Mouse (Mus musculus) neutrophil, adult 5-6 weeks (primary cell): Measurements from ENCODE around the gene 4930442H23Rik. TPM values are rescaled to one million over a fixed set of nuclear protein-coding genes. Genes with fewer than 3 reads are reported as not detected.

ENCODE experiments used
- ATAC-seq: fragments of 151-379, 151-347 bp; 2 replicates; pipeline ENCODE4 v1.8.0; 2017; ENCODE audit warnings: mild to moderate bottlenecking, moderate TSS enrichment; ENCODE audit not compliant: insufficient number of reproducible peaks, poor library complexity, low FRiP score, severe bottlenecking; ENCODE audit errors: extremely low read depth
- total RNA-seq: library from RNA; stranded (forward); fragments of 200-1000 nt; gene quantifications from 2 replicates; pipeline ENCODE4 v1.2.3, GENCODE M21; 2017

4930442H23Rik gene
- total RNA-seq, 1 experiment from 2014 or later, result not detected

DNA sequence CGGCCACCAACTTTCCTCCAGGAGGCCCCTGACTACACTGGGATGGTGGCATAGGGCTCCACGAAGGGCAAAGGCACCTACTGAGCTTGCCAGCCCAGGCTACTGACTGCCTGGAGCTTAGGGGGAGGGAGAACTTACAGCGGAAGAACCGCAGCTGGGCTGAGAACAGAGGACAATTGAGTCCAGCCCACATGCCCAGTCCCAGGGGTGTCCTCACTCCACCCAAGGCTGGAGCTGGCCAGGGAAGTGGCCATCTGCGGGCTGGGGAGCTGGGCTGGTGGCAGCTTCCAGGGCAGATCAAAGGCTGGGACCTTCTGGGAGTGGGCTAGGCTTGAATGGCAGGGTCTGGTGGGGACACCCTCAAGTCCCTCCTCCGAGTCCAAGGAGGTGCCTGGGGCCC is 28.9 kb downstream of the 4930442H23Rik start:
- no peak for ATAC-seq

DNA sequence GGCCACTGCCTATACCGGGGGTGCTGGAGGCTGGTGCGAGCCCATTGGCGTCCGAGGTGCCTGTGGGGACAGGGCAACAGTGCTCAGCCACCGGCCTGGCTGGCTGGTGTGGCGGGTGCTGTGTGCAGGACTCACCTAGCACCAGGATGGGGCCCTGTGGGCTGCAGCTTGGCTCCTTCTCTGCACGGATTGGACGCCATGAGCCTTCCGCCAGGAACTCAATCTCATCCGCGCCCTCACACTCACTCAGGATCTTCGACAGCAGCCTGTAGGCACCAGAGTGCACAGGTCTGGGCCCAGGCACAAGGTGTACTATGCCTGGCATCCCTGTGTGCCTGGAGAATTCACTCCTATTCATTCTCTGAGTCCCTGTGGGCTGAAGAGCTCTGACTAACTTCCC is 29.3 kb downstream of the 4930442H23Rik start:
- ATAC-seq, result no peak

DNA sequence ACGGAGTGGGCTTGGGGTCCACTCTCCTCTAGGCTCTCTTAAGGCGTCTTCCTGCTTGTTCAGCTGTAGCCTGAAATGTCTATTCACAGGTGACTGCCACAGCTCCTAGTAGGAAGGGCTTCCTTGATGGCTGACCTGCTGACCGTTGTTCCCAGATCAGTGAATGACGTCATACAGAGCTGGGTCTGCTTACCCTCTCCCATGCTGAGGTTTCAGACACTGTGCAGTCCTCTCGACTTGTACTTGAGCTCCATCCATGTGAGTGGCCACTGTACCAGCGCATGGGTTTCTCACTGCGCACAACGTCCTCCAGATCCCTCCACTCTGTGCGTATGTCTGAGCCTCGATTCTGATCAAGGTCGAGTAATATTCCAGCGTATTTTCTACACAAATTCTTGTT is 31.0 kb downstream of the 4930442H23Rik start:
- no peak for ATAC-seq

DNA sequence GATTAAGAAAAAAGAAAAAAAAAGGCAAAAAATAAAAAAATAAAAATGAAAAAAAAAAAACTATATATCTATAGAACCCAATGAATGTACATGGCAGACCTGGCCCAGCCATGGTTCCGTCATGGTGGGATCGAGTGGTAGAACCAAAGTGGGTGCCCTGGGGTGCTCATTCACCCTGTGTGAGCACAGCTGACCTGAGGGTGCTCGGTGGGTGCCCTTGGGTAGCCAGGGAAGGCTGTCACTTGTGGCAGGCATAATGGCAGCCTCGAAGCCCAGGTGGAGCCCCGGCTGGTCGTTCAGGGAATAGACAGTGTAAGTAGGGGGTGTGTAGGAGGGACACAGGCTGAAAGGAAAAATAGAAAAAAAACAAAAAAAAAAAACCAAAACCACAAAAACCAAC is 32.4 kb downstream of the 4930442H23Rik start:
- no peak for ATAC-seq

DNA sequence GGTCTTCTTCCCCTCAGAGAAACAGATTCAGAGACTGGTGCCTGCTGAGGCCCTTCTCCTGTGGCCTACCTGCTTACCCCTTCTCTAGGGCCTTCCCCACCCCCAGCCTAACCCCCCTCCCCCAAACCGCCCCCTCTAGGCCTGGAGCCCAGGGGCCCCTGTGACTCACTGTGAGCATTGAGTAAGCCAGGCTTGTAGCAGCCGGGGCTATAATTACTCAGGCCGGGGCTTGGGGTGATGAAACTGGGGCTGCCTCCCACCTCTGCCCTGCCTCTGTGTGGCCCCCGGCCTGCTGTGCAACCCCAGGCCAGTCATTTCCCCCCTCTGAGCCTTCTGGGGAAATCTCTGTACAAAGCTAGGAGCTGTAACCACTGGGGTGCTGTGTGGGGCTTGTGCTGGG is 37.4 kb downstream of the 4930442H23Rik start:
- ATAC-seq, result no peak

DNA sequence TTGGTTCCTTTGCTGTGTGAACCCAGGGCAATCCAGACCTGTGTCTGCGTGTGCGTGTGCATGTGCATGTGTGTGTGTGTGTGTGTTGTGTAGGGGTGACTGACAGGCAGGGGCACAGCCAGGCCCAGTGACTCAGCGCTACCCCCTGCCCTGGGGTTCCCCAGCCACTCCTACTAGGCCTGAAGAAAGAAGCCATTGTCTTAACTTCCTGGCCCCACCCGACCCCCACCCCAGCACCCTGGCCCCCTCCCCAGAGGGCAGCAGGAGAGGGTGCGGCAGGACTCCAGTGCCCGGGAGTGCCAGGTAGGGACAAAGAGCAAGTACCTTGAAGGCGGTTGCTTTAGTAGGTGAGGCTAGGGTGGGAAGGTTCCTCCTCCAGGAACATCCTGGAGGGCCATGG is 37.9 kb downstream of the 4930442H23Rik start:
- ATAC-seq, result no peak

DNA sequence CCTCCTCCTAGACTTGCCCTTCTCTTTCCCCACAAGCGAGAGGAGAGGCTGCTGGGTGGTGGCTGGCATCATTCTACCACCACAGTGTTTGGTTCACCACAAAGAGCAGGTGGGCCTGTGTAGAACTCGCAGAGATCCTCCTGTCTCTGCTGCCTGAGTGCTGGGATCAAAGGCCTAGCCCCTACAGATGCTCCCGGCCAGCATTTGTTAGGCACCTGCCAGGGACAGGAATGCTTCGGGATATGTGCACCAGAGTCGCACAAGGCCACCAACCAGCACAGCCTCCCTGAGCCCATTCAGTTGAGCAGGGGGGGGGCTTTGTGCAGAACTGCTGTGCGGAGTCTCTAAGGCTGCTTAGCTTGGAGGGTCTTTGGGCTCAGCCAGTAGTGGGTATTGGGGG is 38.3 kb downstream of the 4930442H23Rik start:
- no peak for ATAC-seq

DNA sequence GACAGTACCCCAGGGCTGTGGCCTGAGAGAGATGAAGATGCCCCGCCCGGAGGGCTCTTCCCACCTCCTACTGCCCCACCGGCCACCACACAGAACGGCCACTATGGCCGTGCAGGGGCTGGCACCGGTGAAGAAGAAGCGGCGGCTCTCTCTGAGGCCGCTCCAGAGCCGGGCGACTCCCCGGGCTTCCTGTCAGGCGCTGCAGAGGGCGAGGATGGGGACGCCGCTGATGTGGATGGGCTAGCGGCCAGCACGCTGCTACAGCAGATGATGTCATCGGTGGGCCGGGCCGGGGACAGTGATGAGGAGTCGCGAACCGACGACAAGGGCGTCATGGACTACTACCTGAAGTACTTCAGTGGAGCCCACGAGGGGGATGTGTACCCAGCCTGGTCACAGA is 39.0 kb downstream of the 4930442H23Rik start:
- ATAC-seq, result no peak

DNA sequence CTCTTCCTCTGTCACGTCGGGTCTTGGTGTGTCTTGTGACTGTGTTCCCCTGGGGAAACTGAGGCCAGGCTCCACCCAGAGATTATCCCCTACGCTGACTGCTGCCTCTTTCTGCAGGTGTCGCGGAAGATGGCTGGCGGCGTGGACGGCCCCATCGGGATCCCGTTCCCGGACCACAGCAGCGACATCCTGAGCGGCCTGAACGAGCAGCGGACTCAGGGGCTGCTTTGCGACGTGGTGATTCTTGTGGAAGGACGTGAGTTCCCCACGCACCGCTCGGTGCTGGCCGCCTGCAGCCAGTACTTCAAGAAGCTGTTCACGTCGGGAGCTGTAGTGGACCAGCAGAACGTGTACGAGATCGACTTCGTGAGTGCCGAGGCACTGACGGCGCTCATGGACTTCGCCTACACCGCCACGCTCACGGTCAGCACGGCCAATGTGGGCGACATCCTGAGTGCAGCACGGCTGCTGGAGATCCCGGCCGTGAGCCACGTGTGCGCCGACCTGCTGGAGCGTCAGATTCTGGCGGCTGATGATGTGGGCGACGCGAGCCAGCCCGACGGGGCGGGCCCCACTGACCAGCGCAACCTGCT is 39.7 kb downstream of the 4930442H23Rik start:
- no peak for ATAC-seq

DNA sequence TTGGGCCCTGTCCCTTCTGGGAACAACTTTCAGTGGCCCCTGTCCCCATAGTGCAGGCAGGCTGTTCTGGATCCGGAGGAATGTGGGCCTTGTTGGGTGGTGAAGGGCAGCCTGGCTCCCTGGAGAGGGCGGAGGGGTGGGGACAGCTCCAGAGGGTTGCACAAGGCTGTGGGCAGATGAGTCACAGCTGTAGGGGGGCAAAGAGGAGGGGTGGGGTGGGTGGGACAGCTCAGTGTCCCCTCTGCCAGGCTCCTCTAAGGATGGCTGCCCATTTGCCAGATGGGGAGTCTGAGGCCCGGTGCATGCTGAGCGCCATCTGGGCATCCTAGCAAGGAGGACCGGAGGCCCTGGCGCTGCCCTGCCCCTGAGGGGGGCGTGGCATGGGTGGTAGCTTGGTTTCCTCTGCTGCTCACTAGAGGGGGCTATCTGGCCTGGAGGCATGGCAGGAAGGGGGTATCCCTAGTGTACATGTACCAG is 40.5 kb downstream of the 4930442H23Rik start:
- ATAC-seq, result no peak

DNA sequence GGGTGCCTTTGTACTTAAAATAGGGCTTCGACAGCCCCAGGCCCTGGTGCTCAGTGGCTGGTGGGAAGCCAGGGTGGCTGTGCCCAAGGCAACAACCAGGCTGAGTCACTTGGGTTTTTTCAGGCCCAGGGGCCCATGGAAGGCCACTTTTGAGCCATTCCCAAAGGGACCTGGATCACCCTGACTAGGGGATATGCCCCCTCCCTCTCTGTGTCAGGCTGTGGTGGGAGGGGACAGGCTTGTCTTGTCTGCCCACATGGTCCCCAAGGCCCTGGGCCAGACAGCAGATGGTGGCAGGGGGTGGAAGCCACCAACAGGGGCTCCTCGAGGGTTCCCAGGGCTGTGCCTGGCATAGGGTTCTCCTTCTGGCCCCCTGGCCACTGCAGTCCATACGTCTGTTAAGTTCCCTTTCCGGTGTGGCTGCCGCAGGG is 41.1 kb downstream of the 4930442H23Rik start:
- no peak for ATAC-seq

DNA sequence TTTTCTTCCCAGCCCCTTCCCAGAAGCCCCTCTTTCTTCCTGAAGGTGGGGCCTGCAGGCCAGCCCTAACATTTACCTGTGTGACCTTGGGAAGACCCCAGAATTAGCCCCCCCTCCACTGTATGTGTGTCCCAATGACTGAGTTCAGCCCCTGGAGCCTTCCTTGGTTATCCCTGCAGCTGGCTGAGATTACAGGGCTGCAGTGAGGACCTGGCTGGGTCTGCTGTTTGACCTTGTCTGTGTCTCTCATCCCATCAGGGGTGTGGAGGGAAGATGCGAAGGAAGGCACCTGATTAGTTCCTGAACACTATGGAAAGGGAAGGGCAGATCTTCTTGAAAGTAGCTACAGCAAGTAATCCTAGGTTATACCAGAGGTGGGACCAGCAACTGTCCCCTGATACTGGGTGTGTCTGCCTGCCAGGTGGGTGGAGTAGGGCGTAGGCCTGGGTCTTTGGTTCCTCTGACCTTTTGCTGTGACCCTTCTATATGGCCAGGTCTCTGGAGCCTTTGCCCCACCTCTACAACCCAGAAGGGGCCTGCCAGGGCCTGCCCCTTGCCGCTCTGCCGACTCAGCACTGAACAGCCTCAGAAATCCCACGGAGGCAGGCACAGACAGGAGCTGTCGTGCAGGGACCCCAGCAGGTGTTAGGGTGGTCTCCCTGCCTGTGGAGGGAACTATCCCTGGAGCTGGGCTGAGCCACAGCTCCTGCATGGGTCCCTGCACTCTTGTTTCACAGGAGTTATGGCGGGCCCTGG is 42.0 kb downstream of the 4930442H23Rik start:
- no peak for ATAC-seq

DNA sequence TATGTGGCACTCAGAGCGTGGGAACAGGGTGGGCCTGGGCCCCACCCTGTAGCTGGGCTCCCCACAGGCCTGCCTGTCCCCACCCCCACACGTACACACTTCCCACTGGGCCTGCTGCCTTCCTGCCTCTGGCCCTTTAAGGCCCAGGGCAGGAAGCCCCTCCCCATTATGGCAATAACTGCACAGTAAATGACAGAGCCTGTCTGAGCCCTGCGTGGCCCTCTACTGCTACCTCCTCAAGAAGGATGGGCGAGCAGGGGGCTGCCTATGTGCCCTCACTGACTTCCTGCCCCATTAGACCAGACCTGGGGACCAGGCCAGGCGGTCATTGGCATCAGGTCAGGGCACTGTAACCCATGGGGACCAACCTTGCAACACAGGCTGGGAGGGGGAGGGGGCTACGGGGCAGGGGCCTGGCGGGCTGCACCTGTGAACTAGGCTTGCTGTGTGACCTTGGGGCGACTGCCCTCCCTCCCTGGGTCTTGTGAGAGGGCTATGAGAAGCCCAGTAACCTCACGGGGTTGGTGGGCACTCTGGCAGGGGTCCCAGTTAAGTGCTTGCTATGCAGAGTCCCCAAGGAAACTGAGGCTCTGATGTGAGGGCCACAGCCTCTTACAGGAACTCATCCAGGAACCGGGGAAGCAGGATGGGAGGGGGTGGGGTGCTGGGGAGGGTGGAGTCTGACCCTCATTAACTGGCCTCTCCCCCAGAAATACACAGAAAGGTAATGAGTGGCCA is 42.8 kb downstream of the 4930442H23Rik start:
- no peak for ATAC-seq

DNA sequence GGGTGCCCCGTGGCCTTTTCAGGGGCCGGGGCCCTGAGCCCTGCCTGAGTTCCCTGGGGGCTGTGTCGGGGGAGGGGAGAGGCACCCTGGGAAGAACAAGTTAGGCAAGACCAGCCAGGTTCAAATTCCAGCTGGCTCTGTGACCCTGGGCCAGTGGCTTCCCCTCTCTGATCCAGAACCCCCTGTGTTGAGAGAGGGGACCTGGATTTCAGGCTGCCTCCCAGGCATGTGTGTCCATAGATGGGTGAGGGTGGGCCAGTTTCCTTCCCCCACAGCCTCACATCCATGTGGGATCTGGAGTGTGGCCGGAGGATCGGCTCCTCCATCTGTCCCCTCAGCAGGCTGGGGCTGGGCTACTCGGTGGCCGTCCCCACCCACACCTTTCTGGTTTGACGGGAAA is 43.6 kb downstream of the 4930442H23Rik start:
- ATAC-seq, result no peak

DNA sequence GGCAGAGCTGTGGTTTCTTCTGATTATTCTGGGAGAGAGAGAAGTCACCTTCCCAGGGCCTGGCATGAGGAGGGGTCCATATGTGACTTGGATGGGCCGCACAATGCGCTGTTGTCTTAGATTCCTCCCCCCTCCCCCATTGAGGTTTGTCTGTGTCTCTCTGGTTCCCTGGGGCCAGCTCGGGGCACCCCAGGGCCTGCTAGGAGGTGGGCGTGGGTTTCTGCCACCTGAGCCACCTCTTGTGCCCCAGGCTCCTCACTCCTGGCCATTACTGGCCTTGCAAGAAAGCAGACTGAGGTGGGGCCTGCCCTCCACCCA is 44.2 kb downstream of the 4930442H23Rik start:
- no peak for ATAC-seq

DNA sequence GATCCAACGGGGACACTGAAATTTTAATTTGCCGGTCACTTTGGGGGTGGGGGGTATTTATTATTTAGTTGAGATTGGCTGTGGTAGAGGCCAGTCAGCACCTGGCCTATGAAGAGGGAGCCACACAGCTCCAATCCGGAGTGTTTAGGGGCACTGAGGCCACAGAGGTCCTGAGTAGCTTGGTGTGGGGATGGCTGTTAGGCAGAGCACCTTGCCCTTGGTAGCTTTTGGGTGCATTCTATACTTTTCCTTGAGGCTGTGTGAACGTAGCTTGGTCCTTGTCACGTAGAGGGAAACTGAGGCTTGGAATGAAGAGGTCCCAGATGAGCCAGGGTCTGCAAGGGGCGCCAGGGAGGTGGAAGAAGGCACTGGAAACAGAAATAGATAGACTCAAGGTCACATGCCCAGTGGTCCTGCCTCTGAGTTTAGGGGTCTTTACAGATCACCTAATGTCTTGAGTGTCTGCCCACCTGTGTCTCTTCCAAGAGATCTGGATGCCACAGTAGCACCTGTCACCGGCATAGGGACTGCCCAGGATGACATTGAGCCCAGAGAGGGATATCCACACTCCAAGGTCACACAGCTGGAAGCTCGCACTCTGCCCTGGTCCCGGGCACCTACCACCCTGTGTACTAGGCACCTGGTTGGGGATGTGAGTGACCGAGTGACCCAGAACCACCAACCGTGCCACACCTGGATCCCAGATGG is 44.7 kb downstream of the 4930442H23Rik start:
- ATAC-seq, result no peak

DNA sequence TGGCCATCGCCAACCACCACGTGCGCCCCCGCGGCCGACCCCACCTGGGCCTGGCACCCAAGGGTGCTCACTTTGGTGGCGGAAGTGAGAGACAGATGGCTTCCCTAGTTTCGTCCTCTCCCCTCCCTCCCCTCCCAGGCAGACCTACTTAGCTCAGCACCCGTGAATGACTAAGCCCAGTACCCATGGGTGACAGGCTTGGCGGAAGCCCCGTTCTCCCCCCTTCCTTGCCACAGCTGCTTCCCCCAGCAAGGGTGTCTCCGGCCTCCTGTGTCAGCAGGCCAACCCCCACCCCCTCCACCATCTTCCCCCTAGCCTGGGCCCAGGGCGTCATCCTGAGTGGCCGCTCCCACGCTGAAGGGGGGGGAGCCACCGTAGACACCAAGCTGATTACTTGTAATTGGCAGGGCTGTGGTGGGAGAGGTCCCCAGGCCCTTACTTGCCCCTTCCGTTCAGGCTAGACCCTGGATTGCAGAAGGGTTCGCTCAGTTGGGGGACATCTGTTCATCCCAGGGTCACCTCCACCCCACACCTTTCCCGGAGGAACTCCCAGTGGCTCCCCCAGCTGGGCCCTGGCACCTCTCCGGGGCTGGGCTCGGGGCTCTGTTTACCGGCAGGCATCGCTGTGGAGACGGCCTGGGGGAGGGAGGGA is 45.4 kb downstream of the 4930442H23Rik start:
- ATAC-seq, result peak; percentile 25

DNA sequence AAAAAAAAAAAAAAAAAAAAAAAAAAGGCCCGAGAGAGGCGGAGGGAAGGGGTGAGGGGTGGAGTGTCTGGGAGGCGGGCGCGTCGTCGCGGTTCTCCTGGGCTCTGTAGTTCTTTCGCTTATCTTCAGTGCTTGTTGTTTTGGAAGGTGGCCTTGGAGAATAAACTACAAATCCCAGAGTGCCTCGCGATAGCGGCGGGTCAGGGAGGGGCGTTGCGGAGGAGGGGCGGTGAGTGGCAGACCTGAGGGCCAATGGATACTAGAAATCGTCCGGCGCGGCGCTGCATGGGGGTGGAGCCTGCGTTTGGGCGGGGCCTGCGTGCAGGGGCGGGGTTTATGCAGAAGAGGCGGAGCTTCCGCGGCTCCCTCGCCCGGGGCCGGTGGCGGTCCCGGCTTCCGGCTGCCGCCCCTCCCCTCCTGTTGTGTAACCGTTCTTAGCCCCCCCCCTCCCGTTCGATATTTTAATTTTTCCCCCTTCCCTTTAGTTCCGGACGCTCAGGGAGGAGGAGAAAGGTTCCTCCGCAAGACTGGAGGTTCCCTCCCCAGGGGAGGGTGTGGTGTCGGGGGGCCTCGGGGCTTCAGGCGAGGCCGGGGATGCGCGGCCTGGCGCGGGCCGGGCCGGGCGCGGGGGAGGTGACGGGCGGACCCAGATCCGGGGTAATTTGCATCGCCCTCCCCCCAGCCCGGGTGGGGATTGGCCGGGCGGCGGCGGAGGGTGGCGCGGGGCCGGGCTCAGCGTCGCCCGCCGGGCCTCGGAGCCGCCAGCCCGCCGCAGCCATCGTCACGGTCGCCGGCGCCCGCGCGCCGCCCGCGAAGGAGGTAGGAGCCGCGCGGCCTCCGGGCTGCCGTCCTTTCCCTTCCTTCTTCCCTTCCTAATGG is 46.2 kb downstream of the 4930442H23Rik start:
- ATAC-seq, result peak; percentile 82
